Mouse (Mus musculus) CH12.LX (cell line): Measurements from ENCODE around the gene Phka2. TPM values are rescaled to one million over a fixed set of nuclear protein-coding genes. Genes with fewer than 3 reads are reported as not detected.

Experiments
- DNase-seq: peaks from one replicate; pipeline ENCODE4 v3.0.0-alpha.2; 2013; ENCODE audit errors: extremely low read depth
- H3K27ac ChIP-seq: 2 replicates; pipeline ENCODE4 v1.5.1; 2012; ENCODE audit warnings: low read depth, mild to moderate bottlenecking, control low read depth, moderate library complexity; ENCODE audit not compliant: insufficient read depth
- H3K27me3 ChIP-seq: replicated peaks from 2 replicates; pipeline ENCODE3; 2012; ENCODE audit warnings: inconsistent platforms
- H3K36me3 ChIP-seq, 2 experiments: replicated peaks in 1 of 2; 2 replicates each; pipeline versions ENCODE3 to v1.6.1; 2012; ENCODE audit warnings: inconsistent platforms in 1 of 2, low read length in 1 of 2, mild to moderate bottlenecking in 1 of 2, mixed read lengths in 1 of 2, moderate library complexity in 1 of 2; ENCODE audit not compliant: control insufficient read depth in 1 of 2, insufficient read depth in 1 of 2
- H3K4me1 ChIP-seq, 2 experiments: 2 replicates each; pipeline ENCODE4 v1.6.1; 2012; ENCODE audit warnings: inconsistent platforms in 1 of 2, moderate library complexity in 1 of 2; ENCODE audit not compliant: insufficient read depth in 2 of 2, control insufficient read depth in 1 of 2
- H3K4me2 ChIP-seq: 2 replicates; pipeline ENCODE4 v1.6.1; 2012; ENCODE audit warnings: low read depth, mild to moderate bottlenecking, control low read depth; ENCODE audit not compliant: poor library complexity, insufficient read depth, severe bottlenecking
- H3K4me3 ChIP-seq, 3 experiments: fragments of 150-350 bp in 1 of 3; sonication (generic) in 1 of 3; replicated peaks in 1 of 3; 2 replicates each; pipeline versions ENCODE3 to v1.5.1; 2011 to 2012; ENCODE audit warnings: low read depth in 2 of 3, low read length in 2 of 3, mild to moderate bottlenecking in 2 of 3, moderate library complexity in 2 of 3, control low read depth in 1 of 3, improper control_type of control experiment in 1 of 3, inconsistent platforms in 1 of 3, mixed read lengths in 1 of 3; ENCODE audit not compliant: poor library complexity in 1 of 3
- H3K79me2 ChIP-seq: replicated peaks from 2 replicates; pipeline ENCODE4 v1.6.1; 2012; ENCODE audit warnings: mild to moderate bottlenecking, moderate library complexity; ENCODE audit not compliant: control insufficient read depth, poor library complexity, insufficient read depth, severe bottlenecking; ENCODE audit errors: extremely low read depth
- H3K9ac ChIP-seq: 2 replicates; pipeline ENCODE4 v1.6.1; 2012; ENCODE audit warnings: low read depth, mild to moderate bottlenecking, control low read depth, moderate library complexity; ENCODE audit not compliant: insufficient read depth
- H3K9me3 ChIP-seq: replicated peaks from 2 replicates; pipeline ENCODE3; 2012; ENCODE audit warnings: low read length, inconsistent platforms, mixed read lengths
- BHLHE40 ChIP-seq: IDR thresholded peaks from 2 replicates; pipeline ENCODE4 v1.6.1; 2011; ENCODE audit warnings: mild to moderate bottlenecking, low read depth, low read length, improper control_type of control experiment
- E2F4 ChIP-seq: IDR thresholded peaks from 2 replicates; pipeline ENCODE4 v1.6.1; 2011; ENCODE audit warnings: low read depth, low read length, improper control_type of control experiment; ENCODE audit not compliant: insufficient replicate concordance
- ELF1 ChIP-seq: IDR thresholded peaks from 2 replicates; pipeline ENCODE4 v1.6.1; 2014; ENCODE audit warnings: low read depth, mild to moderate bottlenecking, inconsistent platforms, low read length, improper control_type of control experiment
- EP300 ChIP-seq: IDR thresholded peaks from 2 replicates; pipeline ENCODE4 v1.6.1; 2011; ENCODE audit warnings: low read length, improper control_type of control experiment
- ETS1 ChIP-seq: conservative IDR thresholded peaks from 2 replicates; pipeline ENCODE4 v1.6.1; 2012; ENCODE audit warnings: low read depth, mild to moderate bottlenecking, inconsistent platforms, low read length, improper control_type of control experiment, moderate library complexity
- GABPA ChIP-seq: IDR thresholded peaks from 2 replicates; pipeline ENCODE4 v1.6.1; 2012; ENCODE audit warnings: low read depth, low read length, improper control_type of control experiment, inconsistent platforms; ENCODE audit not compliant: insufficient replicate concordance
- JUN ChIP-seq: IDR thresholded peaks from 2 replicates; pipeline ENCODE4 v1.6.1; 2011; ENCODE audit warnings: low read depth, mild to moderate bottlenecking, low read length, improper control_type of control experiment, moderate library complexity; ENCODE audit not compliant: insufficient read depth
- KAT2A ChIP-seq: IDR thresholded peaks from 2 replicates; pipeline ENCODE4 v1.6.1; 2012; ENCODE audit warnings: low read length, improper control_type of control experiment, inconsistent platforms; ENCODE audit not compliant: insufficient replicate concordance
- MAX ChIP-seq: IDR thresholded peaks from 2 replicates; pipeline ENCODE4 v1.6.1; 2011; ENCODE audit warnings: low read length, improper control_type of control experiment
- MEF2A ChIP-seq: IDR thresholded peaks from 2 replicates; pipeline ENCODE4 v1.6.1; 2014; ENCODE audit warnings: low read depth, mild to moderate bottlenecking, inconsistent platforms, low read length, improper control_type of control experiment, borderline replicate concordance
- MXI1 ChIP-seq: IDR thresholded peaks from 2 replicates; pipeline ENCODE4 v1.6.1; 2011; ENCODE audit warnings: mild to moderate bottlenecking, low read depth, low read length, improper control_type of control experiment
- MYC ChIP-seq: IDR thresholded peaks from 2 replicates; pipeline ENCODE4 v1.6.1; 2011; ENCODE audit warnings: low read depth, mild to moderate bottlenecking, improper control_type of control experiment, low read length
- POLR2A ChIP-seq: IDR thresholded peaks from 2 replicates; pipeline ENCODE4 v1.6.1; 2011; ENCODE audit warnings: low read depth, mild to moderate bottlenecking, improper control_type of control experiment, low read length
- RAD21 ChIP-seq: IDR thresholded peaks from 2 replicates; pipeline ENCODE4 v1.6.1; 2011; ENCODE audit warnings: low read depth, mild to moderate bottlenecking, low read length, improper control_type of control experiment, moderate library complexity
- RCOR1 ChIP-seq: conservative IDR thresholded peaks from 2 replicates; pipeline ENCODE4 v1.6.1; 2012; ENCODE audit warnings: low read depth, mild to moderate bottlenecking, inconsistent platforms, low read length, improper control_type of control experiment
- SIN3A ChIP-seq: IDR thresholded peaks from 2 replicates; pipeline ENCODE4 v1.6.1; 2012; ENCODE audit warnings: low read length, improper control_type of control experiment, inconsistent platforms
- SMC3 ChIP-seq: IDR thresholded peaks from 2 replicates; pipeline ENCODE4 v1.6.1; 2011; ENCODE audit warnings: low read depth, low read length, improper control_type of control experiment
- TBP ChIP-seq: conservative IDR thresholded peaks from 2 replicates; pipeline ENCODE4 v1.6.1; 2011; ENCODE audit warnings: low read depth, low read length, improper control_type of control experiment
- TCF12 ChIP-seq: IDR thresholded peaks from 2 replicates; pipeline ENCODE4 v1.6.1; 2014; ENCODE audit warnings: low read depth, mild to moderate bottlenecking, inconsistent platforms, low read length, improper control_type of control experiment
- UBTF ChIP-seq: IDR thresholded peaks from 2 replicates; pipeline ENCODE4 v1.6.1; 2012; ENCODE audit warnings: low read depth, mild to moderate bottlenecking, inconsistent platforms, low read length, improper control_type of control experiment, moderate library complexity
- USF1 ChIP-seq: IDR thresholded peaks from 2 replicates; pipeline ENCODE4 v1.6.1; 2014; ENCODE audit warnings: low read depth, mild to moderate bottlenecking, inconsistent platforms, low read length, improper control_type of control experiment
- dilution Hi-C: fragments of 300-500 bp; cut with MboI; formaldehyde crosslinking; loops from 2 replicates; pipeline ENCODE4 v1.14.3; 2020; ENCODE audit warnings: low sequenced_read_pairs; ENCODE audit not compliant: extremely low pct_unique_long_range_greater_than_20kb, extremely low pct_ligation_motif_present
- in situ Hi-C: fragments of 300-500 bp; cut with MboI; formaldehyde crosslinking; loops from 3 replicates; pipeline ENCODE4 v1.14.3; 2019; ENCODE audit warnings: low sequenced_read_pairs, low pct_ligation_motif_present, low pct_unique_long_range_greater_than_20kb, mixed read lengths
- polyA plus RNA-seq: library from polyadenylated mRNA; unstranded; fragments of >175 nt; gene quantifications from 2 replicates; pipeline ENCODE4 v1.2.1, GENCODE M21; 2012; ENCODE audit warnings: low read depth; ENCODE audit not compliant: insufficient read length
- total RNA-seq, 2 experiments: library from RNA; depleted of rRNA; stranded (reverse); fragments of 300-350 nt in 1 of 2; fragments of >200 nt in 1 of 2; gene quantifications; 2 replicates each; pipeline ENCODE4 v1.2.3; 2012 to 2014

Gene Phka2
- total and polyA plus RNA-seq, 3 experiments, result 8.2 to 12.5 (median 10.1) TPM

DNA sequence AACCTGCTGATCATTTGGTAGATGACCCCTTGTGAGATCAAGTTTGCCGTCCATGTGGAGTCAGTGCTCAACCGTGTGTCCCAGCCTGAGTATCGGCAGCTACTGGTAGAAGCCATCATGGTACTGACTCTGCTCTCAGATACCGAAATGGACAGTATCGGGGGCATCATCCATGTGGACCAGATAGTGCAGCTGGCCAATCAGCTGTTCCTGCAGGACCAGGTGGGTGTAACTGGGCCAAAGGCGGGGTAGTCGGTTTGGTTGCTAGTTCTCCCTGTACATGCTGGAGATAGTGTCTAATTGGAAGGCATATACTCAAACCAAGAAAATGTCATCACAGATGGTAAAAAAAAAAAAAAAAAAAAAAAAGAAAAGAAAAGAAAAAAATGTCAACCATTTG, 88.2 kb downstream of the Phka2 start:
- H3K4me3 ChIP-seq, result no peak overlapping the region
- H3K27ac ChIP-seq, result no peak overlapping the region
- H3K36me3 ChIP-seq, result peaks cover 6 to 39% of the 10 kb centered on the region in 2 experiments
- peaks cover 0 to 14% of the 10 kb centered on the region in 2 experiments; a peak in 2 of 4 replicates for H3K4me1 ChIP-seq
- H3K4me2 ChIP-seq, result no peak overlapping the region
- H3K79me2 ChIP-seq, result no peaks in the 10 kb centered on the region
- no peaks in the 10 kb centered on the region for H3K27me3 ChIP-seq
- no peak for TF ChIP-seq BHLHE40
- TF ChIP-seq POLR2A, result no peak
- TF ChIP-seq E2F4, result no peak
- no peak for TF ChIP-seq MYC
- no peak for TF ChIP-seq JUN
- TF ChIP-seq MAX, result no peak
- TF ChIP-seq TCF12, result no peak
- TF ChIP-seq KAT2A, result no peak
- no peak for TF ChIP-seq RCOR1
- no peak for TF ChIP-seq ELF1
- no peak for TF ChIP-seq SMC3
- no peak for TF ChIP-seq MEF2A
- no peak for TF ChIP-seq UBTF
- no peak for TF ChIP-seq MXI1
- TF ChIP-seq ETS1, result no peak
- dilution Hi-C loops, result no loop called here
- DNase-seq, result no peak
- no peak overlapping the region for H3K9ac ChIP-seq
- no peaks in the 10 kb centered on the region for H3K9me3 ChIP-seq
- in situ Hi-C loops, result loop anchor here (25.0 kb wide), 1 partner anchor 447 kb away; no protein-coding TSS in a partner anchor

DNA sequence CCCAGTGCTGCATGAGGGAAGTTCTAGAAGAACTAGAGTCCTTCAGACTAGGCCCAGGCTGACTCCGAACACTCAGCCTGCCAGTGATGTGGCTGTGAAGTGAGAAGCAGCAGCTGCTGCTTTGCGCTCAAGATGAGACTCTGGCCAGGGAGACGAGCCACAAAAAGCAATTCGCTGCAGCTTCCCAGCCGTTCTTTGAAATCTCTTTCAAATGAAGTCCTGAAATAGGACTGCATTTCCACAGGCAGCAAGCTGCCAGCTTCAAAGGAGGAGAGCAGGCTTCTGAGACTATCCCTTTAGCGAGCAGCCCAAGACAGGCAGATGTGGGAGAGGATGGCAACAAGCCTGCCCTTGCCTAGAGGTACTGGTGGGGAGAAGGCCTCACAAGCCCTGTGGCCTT, 91.0 kb downstream of the Phka2 start:
- Histone ChIP-seq H3K27ac (no peak overlapping the region), H3K27me3 (no peaks in the 10 kb centered on the region), H3K4me1 (peaks cover under 1 to 17% of the 10 kb centered on the region in 2 experiments; a peak in 3 of 4 replicates), H3K79me2 (no peaks in the 10 kb centered on the region)
- dilution Hi-C loops, result no loop called here
- TF ChIP-seq SIN3A (no peak), USF1 (no peak), TCF12 (no peak), RAD21 (no peak), TBP (no peak), EP300 (no peak), UBTF (no peak), MYC (no peak), GABPA (no peak)
- TF ChIP-seq, all 38 proteins: peak for 0
- no peak for DNase-seq
- Histone ChIP-seq H3K9me3 (no peaks in the 10 kb centered on the region), H3K4me2 (no peak overlapping the region), H3K36me3 (peaks cover 3 to 21% of the 10 kb centered on the region in 2 experiments), H3K9ac (no peak overlapping the region), H3K4me3 (no peak overlapping the region)
- in situ Hi-C loops, result loop anchor here (25.0 kb wide), 1 partner anchor 444 kb away; no protein-coding TSS in a partner anchor
